Mouse (Mus musculus) heart, adult 9 months (tissue): ENCODE measurements around the gene Cmtm8.
A peak's percentile ranks its signal among the peaks of the same experiment; 100 is the strongest.

Source experiments
- DNase-seq, 2 experiments: peaks; one replicate each; pipeline ENCODE4 v3.0.0; 2022; ENCODE audit warnings: low spot score in 2 of 2

Gene Cmtm8

DNA sequence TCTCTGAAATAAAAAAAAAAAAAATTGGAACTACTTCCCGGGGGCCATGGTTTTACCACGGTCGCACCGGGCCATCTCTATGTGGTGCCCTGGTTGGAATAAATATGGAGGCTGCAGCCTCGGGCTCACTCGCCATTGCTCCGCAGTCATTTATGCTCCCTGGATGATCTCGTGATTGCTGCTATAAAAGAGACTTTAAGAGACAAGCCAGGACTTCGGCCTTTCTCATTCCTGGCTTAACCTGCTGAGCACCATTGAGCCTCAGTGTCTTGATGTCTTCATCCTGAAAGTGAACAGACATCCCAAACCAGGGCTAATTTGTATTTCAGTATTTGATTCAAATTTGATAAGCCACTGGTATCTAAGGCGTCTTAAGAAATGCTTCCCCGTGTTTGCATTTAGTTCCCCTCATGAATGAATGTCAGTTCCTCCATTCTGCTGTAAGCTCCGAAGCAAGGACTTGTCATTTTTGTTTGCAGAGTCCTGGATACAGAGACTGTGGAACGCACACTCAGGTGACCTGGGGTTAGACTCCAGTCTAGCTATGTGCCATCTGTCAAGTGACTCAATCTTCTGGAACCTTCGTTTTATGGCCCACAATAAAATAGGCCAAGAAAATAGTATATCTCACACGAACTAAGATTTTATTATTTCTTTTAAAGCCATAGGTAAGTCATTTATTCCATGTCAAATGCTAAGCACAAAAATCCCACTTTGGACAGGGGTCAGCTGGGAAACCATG is 22.2 kb downstream of the Cmtm8 start:
- no peak for DNase-seq

DNA sequence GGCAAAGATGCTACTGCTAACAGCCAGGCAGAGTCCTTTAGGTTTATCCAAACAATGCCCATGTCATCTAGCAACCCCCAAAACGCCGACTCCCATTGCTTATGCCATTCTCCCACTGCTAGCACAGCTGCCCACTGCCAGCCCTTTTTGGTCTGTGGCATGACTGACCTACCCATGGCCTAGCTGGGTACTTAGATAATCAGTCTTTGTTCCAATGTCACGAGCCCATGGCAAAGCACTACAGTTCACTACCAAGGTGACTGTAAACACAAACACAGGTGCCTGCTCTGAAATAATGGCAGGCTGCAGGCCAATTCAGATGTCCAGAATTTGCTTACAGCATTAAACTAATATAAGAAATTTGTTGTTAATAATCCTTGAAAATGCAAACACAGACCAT is 25.0 kb downstream of the Cmtm8 start:
- DNase-seq = peak; percentile 37 to 62

DNA sequence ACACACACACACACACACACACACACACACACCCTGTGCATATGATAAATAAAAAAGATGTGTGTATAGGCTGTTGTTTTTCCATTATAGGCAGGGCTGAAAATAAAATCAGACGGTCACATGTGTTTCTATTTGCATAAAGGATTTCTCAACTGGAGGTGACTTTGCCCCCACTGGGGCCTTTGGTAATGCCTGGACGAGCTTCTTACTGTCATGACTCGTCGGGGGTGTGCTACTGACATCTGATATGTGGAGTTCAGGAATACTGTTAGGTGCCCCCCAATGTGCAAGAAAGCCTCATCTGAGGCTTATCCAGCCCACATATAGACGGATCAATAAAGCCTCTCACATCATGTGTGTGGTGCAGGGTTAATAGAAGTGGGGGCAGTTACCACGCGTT is 26.9 kb downstream of the Cmtm8 start:
- DNase-seq = no peak

DNA sequence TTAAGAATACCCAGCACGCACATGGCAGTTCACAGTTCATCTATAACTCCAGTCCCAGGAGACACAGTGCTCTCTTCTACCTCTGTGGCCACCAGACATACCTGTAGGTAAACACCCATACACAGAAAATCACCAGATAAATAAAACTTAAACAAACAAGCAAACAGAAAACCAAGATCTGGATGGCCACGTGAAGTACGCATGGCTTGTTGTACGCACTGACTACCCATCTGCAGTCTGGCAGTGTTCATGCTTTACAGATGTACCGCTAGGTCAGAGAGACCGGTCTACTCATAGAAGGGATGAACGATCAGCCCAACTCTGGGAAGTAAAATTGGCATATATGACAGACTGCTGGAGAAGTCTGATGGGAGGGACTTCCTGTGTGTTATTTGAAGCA is 27.8 kb downstream of the Cmtm8 start:
- no peak for DNase-seq

DNA sequence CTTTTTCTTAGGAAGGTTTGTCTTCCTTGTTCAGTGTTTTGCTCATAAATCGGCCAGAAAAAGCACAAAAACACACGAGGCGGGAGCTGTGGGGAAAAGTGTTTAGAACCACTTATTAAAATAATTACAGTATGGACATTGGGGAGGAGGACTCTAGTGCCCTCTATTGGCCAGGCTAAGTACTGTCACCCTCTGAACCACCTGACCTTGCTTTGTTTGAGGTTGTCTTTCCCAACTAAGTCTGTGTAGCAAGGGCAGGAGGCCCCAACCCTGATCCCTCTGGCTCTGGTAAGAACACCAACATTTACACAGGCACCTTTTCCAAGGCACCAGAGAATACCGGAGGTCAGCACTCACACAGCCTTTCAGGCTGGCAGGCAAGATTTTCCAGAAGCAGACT is 28.6 kb downstream of the Cmtm8 start:
- DNase-seq = peak; percentile 22 to 39

DNA sequence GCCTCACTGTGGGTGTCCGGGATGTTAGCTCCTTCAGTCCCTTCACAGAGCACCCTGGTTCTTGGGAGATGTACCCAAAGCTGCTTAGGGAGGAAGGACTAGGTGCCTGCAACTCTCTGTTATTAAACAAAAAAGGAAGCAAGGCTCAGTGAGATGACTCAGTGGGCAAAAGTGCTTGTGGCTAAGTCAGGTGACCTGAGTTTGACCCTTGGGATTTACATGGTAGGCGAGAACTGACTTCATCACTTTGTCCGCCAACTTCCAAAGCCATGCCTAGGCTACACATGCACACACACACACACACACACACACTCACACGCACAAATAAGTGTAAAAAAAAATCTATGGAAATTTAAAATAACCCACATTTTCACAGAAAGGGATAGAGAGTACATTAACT is 32.0 kb downstream of the Cmtm8 start:
- DNase-seq = no peak

DNA sequence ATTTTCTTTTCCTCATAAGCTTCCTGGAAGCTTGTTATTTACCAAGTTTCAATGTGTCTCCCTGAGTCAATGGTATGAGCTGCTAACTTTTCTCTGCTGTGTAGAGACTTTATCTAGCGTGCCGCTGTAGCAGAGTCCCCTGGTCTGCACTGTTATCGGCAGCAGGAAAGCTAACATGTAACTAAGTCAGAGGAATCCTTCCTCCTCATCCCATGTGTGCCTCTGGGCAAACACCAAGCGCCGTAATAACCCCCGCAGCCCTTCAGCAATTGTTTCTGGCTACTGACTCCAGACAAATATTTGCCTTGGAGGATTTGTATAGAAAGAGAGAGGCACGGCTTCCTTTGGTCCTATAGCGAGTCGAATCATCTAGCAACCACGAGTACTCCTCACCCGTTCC is 33.1 kb downstream of the Cmtm8 start:
- DNase-seq = no peak

DNA sequence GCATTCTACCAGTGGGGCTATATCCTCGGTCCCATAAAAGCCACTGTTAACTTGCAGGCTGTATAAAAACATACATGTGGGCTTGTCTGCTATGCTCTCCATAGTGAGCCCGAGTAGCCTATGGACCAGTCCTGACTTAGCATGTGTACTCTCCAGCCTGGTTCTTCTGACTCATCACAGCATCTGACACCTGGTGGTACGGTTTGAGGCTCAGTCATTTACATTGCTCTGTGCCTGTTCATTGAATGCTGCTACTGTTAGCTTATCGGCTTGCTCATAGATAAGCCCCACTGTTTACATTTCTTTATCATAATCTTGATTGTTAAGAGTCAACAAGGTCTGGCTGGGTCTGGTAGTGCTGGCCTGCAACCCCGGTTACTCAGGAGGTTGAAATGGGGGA is 35.3 kb downstream of the Cmtm8 start:
- DNase-seq = no peak

DNA sequence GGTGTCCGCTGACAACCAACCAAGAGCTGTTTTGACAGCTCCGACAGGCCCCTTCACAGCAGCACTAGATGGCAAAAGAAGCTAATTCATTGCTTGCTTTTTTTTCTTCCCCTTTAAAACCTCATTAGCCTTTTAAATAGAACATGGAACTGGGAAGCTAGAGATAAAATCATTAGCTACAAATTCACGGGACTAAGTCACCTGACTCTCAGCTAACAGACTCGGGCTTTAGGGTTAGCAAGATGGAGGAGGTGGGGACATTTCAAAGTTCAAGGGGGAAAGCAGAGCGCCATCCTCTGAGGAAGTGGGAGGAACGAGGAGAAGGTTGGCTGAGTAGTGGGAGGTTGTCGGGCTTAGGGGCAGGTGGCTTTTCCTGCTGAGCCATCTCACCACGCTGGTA is 36.7 kb downstream of the Cmtm8 start:
- DNase-seq = no peak

DNA sequence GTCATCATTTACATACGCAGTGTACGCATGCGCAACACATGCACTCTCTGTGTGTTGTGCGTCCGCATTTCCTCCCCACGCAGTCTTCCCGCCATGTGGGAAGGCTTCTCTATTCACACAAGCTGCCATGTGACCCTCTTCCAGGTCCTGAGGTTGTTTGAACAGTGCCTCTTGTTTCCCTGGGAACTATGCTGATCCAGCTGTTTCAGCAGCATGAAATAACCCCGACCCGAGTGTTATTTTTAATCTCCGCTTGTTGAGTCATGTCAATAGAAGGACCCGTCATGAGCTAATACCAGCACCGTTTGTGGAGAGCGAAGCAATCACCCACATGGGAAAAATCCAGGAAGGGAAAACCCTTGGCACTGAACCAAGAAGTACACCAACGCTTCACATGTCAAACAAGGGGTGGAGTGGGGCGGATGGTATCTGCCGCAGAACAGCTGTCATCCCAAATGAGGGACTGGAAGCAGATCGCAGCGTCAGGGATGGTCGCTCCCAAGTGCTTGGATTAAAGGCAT is 38.7 kb downstream of the Cmtm8 start:
- DNase-seq = peak; percentile 75 to 77

DNA sequence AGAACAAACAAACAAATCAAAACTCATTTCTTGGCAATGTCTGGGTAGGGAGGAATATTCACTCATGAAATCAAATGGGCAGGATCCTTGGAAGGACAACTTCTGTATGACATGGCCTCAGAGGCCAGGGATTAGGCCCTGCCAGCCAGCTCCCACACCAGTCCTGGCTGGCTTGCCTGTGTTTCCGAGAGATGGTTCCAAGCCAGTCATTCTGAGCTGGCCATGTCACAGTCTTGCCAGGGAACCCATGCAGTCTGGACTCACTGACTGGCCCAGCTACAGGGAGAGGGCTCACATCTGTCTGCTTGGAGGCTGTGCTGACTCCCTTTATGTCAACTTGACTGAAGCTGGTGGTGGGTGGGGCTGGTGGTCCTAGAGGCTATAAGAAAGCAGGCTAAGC is 41.8 kb downstream of the Cmtm8 start:
- peak; percentile 47 to 57 for DNase-seq

DNA sequence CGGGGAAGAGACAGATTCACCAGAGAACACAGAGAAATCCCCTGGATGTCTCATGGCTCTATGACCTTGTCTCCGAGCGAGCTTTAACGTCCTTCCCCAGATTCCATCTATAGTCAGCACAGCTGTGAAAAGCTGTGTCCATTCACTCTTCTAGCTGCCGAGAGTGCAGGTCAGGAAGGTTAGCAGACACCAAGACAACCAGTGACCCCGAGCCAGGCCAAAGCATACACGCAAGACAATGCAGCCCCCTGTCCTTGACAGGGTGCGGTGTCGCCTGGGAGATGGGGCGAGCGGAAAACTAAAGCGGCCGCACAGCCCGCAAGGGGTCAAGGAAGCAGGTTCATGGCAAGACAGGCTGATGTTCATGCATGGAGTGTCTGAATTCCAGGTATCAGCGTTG is 42.7 kb downstream of the Cmtm8 start:
- no peak for DNase-seq

DNA sequence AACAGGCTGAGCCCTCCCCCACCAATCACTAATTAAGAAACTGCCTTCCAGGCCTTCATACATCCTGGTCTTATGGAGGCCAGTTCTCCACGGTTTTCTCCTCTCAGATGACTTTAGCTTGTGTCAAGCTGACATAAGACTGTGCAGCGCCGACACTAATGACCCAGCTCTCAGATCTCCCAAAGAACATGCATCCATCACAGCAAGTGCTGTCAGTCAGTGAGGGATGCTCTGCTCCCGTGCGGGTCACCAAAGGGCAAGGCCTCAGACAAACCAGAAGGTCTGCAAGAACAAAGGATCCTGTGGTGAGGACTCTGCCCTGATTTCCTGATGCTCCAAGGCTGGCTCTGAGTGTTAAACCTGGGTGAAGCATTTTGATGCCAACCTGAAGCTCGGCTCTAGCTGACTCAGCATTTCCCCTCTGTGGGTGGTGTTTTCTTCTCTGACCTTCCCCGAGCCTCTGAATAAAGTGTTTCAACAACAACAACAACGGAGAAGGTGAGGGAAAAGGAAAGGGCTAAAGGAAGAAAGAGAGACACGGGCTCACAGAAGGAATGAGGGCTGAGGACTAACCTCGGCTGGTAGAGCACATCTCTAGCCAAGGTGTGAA is 44.4 kb downstream of the Cmtm8 start:
- DNase-seq = no peak

DNA sequence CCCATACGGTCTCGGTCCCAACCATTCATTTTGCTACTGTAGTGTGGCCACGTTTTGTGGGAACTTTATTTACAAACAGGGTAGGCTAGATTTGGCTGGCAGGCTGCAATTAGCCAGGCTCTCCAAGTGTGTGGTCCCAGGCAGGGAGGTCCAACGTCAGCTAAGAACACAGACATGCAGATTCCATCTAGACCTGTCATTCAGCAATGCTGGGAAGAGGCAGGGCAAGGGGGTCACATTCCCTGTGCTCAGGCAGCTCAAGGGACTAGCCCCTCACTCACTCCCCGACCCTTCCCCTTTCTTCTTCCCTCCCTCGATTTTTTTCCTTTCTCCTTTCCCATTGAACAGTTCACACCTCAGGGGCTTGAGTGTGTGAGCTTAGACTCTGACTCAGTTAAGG is 45.1 kb downstream of the Cmtm8 start:
- DNase-seq = no peak

DNA sequence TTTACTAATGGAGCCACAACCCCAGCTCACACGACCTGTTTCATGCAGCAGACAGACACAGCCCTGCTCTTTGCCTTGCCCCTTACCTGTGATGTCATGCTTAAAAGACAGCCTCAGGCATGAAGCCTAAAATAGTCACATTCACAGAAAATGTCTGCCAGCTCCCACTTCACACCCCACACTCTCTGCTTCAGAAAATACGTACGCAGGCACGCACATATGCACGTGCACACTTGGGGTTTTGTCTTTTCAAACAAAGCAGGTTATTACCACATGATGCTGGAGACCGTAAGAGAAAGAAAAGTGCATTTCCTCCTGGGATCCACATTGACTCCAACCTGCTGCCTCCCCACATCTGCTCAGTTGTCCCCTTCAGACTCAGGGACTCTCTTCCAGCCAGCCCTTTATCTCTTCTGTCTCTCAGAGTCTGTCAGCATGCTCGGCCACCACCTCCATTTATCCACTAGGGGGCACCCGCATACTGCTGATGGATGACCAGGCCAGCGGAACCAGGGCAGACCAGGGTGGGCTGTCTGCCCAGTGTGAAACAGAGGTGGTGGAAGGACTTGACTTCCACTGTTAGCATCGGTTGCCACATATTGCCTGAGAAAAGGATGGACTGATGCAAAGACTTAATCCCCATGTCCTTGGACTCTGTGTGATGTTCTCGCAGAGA is 46.5 kb downstream of the Cmtm8 start:
- peak; percentile 76 to 81 for DNase-seq

DNA sequence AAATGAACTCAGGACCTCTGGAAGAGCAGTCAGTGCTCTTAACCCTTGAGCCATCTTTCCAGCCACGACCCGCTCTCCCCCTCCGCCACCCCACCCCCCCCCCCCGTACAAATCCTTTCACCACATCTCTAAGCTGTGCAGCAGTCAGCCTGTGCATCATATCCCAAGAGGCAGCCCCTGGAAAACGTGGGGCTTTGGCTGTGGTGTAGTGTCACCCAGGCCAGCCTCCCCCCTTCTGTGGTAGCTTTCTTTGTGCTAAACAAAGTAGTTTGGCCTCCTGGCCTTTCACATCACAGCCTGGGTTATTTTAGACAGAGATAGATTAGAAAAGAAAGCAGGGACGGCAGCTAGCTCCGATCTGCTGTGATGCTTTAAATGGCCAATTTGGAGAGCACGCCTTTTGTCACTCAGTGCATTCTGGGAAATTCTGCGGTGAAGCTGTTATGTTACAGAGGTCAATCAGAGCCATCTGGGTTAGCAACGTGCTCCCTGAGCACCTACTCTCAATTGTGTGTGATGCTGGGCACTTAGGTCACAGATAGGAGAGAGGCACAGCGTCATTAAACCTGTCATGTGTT is 47.4 kb downstream of the Cmtm8 start:
- DNase-seq = no peak

DNA sequence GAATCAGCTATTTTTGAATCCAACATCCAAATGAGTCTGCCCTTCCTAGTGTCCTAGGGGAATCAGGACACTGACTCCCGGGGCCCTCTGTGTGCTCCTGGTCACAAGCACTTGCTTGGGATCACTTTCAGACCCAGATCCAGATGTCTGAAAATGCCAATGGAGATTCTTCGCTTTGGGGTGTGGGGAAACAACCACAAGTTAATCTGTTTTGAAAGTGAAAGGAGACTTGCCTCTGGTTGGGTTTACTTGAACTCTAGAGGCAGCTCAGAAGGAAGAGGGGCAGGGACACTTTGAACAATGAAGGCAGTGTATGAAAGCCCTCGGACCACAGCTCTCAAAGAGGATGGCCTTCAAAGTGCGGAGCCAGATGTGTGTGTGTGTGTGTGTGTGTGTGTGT is 49.5 kb downstream of the Cmtm8 start:
- DNase-seq = no peak

DNA sequence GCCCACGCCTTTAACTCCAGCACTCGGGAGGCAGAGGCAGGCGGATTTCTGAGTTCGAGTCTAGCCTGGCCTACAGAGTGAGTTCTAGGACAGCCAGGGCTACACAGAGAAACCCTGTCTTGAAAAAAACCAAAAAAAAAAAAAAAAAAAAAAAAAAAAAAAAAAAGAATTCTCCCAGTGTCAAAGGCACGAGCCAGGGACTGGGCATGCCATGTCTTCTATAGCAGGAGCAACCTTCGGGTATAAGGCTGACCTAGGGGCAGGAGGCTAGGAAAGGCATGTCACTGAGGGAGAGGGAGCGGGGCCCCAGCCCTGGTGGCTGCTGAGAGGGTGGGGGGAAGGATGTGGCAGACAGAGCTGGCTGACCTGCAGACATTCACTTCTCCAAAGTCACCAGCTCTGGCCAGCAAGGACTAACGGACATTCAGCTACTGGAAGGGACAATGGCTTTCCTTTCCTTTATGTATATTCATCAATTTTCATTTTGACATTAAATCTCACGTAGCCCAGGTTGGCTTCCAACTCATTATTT is 50.1 kb downstream of the Cmtm8 start:
- no peak for DNase-seq

DNA sequence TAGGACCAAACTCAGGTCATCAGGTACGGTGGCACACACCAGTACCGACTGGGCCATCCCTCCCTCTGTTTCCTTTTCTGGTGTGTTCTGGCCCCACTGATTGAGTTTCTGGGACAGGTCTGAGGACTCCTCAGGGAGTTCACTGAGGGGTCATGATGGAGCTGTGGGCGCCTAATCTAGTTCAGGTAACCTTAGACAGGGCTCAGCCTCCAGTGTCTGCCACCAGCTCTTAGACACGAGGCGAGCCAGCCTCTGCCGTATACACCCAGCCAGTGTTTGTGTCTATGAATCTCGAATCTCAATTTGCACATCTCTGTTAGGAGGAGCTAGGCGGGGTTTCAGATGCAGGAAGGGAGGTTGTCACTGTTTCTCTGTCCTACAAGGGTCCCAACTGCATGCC is 54.0 kb downstream of the Cmtm8 start:
- DNase-seq = no peak

DNA sequence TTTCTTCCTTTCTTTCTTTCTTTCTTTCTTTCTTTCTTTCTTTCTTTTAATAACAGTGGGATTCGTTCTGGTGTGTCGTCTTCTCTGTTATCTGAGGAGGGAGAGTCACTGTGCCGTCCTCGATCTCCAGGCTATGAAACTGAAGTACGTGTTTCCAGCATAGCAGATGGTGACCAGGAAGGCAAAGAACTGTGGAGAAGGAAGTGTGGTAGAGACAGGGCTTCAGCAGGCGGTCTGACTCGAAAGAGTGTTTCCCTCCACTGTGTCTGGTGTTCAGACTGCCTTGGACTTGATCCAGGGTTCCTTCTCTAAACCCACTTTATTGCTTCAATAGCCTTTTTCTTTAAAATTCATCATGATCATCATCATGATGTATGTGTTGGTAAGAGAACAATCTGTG is 54.4 kb downstream of the Cmtm8 start:
- no peak for DNase-seq

DNA sequence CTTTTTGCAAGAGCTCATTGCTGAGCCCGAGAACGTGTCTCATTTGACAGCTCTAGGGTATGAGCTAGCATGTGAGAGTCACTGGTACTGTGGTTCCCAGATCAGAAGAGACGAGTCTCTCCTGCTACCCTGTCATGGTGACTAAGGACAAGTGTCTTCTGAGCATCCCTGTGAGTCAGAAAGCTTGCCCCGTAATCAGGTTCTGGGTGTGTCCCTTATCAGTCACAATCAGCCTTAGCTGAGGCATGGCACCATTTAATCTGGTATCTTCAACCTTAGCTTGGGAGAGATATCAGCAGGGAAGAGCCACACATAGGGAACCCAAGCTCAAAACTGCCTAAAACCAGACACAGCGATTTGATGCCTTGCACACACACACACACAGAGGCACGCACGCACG is 55.3 kb downstream of the Cmtm8 start:
- no peak for DNase-seq

DNA sequence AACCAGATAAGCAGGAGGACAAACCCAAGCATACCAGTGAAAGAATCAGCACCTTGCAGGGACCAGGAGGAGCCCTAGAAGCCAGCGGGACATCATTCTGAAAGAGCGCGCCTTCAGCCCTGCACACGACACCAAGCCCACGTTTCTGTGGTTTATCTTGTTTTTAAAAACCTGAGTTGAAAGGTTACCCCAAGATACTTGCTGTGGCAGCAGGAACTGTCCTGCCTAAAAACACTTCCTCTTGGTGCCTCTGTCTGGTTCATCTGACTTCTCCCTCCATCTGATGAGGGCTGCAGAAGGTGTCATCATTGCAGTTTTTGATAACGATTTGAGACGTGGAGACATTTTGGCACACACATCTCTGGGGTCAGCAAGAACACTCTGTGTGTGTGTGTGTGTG is 56.2 kb downstream of the Cmtm8 start:
- no peak for DNase-seq
